Mouse (Mus musculus) embryo, embryonic 9.5 days (tissue): ENCODE measurements around the gene Rfx2.
A peak's percentile ranks its signal among the peaks of the same experiment; 100 is the strongest.

Source experiments
- DNase-seq: peaks from one replicate; pipeline ENCODE4 v3.0.0-alpha.2; 2017; ENCODE audit errors: extremely low spot score

Gene Rfx2

DNA sequence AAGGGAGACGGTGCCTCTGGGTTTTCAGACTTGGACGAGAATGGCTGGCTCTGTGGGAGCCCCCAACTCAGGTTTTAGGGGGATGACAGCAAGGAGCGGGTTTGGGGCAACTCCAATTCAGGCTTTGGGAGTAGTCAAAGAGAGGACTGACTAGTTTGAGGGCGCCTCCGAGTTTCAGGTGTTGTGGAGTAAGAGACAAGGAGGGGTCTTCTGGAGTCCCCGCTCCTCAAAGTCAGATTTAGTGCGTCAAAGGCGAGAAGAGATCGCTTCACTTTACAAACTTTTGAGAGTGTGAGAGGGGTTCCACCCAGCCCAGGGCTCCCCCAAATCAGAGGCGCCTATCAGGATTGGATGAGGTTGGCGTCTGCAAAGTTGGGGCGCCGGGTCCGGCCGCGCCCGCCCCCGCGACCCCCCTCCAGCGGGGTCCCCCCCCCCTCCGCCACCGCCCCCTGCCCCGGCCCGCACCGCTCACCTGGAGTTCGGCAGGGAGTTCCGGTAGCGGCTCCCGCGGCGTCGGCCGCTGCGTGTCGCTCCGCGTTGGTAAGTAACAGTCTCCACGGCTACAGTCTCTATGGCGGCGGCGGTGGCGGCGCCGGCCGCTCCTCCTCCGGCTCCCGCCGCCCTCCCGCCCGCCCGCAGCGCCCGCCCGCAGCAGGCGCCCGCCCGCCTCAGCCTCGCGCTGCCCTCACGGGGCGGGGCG, at the start of gene Rfx2:
Gene Rfx2, minus strand, starts transcription at position 603 of the 700 bp plus-strand sequence.
- no peak for DNase-seq

DNA sequence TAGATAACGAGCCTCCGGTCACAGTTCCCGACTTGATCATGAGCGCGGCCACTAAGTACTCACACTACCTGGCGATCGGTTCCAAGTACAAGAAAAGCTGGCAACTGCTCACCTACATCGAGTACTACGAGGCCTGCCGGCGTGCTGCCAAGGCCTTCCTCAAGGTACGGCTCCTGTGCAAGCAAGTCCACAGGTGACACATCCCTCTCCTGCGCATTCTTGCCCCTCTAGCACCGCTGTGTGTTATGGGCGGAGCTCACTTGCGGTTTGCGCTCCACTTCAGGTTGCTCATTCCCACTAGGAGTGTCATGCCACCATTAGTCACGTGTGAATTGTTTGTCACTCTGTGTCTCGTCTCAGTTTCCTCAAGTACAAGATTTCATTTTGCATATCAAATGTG, 46.6 kb upstream of the Rfx2 start:
- no peak for DNase-seq

DNA sequence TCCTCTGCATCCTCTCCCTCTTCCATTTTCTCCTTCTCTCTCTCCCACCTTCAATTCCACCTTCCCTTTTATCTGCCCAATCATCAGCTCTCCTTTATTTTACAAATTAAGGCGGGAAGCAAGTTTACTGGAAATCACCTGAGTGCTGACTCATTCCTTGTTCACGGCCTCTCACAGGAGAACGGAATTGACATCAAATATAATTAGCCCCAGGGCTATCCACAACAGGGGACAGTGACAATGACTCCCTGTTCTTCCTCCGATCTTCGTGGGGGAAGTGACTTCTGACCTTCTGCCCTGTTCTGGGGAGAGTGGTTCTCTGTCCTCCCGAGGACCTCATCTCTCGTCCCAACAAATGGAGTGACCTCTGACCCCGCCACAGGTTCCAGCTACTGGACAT, 46.2 kb upstream of the Rfx2 start:
- DNase-seq: no peak

DNA sequence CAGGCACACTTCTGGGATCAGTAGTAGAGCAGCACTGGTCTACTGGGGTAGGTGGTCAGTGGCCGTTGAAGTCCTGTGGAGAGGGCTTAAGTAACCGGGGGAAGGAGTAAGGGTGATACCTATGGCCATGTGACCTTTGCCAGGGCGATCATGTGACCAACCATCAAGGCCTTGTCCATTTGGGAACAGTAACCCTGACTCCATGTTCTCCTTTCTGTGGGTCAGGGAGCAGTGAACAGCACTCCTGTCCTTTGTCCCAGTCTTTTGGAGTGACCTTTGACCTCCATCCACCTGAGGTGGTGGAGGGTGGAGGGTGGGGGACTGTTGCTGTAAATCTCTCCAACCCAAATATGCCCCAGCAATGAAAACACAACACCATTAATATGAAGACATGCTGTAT, 45.7 kb upstream of the Rfx2 start:
- no peak for DNase-seq

DNA sequence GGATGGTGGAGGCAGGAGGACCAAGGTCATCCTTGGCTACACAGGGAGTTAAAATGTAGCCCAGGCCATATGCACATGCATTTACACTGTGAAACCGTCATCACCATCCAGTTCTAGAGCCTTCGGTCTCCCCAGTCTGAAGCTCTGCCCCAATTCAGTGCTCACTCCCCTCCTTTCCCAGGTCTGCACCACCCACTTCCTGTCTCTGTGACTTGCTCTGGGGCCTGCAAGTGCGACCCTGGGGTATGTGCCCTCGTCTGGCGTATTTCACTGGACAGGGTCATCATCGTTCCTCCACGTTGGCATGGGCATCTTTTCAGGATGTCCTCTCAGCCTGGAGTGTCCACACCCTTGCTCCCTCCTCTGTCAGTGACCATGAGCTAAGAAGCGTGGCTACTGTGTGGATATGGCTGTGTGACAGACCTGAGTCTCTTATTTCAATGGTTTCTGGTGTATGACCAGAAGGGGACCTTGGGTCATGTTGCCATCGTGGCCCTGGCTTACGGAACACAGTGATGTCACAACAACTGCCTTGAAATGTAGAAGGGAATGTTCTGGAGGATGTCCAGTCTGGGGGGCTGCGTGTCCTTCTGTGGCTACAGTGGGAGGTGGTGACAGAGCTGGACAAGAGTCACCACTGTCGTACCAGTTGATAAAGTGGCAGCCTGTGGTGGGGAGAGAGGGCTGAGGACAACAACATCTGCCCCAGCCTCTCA, 44.3 kb upstream of the Rfx2 start, which contains the start of gene 1700061G19Rik:
Gene 1700061G19Rik, plus strand, starts transcription at position 542 of the 716 bp plus-strand sequence.
- no peak for DNase-seq

DNA sequence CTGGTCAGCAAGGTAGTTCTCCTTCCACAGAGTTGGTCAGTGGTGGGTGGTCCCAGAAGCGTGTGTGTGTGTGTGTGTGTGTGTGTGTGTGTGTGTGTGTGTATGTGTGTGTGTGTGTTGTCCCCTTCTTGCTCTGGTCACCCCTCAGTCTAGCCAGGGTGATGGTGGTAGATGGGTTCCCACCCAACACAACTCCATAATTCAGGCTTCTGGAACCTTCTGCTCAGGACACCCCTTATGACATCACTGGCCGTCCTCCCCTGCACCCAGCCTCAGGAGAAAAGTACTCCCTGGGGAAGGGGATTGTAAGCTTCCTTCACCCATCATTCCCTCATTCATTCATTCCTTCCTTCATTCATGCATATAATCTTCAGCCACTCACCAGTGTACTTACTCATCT, 43.4 kb upstream of the Rfx2 start, which contains the start of gene Acsbg2:
Gene Acsbg2, minus strand, starts transcription at position 211 of the 400 bp plus-strand sequence.
- DNase-seq: no peak

DNA sequence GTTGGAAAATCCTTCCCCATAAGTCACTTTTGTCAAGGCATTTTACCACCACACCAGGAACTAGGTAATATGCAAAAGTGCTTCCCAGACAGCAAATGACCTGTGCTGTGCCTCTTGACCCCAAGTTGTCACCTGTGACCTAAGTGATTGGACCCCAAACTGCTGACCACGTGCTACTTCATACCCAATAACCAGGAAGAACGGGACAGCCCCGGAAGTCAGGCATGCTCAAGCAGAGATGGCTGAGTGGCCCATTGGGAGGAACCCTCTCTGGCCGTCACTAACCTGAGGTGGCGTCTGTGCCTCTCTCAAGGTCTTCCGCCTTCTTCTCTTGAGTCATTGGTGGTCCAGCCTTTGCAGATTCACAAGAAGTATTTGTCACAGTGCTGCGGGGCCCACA, 41.7 kb upstream of the Rfx2 start:
- DNase-seq: no peak

DNA sequence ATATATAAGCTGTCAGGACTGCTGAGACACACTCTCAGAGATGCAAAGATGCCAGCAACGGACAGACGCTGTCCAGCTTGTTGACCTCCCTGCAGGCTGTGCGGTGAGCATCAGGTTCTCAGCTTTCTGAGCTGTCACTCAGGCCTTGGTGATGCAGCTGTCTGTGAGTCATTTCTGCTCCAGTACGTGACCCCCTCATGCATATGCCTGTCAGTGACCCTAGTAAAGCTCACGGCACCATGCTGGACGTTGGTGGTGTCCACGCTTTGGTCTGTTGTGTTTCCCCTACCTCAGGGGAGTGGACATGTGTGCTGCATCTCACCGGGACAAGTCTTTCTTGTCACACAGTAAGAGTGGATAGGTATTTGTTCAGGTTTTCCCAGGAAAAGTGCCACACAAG, 41.0 kb upstream of the Rfx2 start:
- no peak for DNase-seq

DNA sequence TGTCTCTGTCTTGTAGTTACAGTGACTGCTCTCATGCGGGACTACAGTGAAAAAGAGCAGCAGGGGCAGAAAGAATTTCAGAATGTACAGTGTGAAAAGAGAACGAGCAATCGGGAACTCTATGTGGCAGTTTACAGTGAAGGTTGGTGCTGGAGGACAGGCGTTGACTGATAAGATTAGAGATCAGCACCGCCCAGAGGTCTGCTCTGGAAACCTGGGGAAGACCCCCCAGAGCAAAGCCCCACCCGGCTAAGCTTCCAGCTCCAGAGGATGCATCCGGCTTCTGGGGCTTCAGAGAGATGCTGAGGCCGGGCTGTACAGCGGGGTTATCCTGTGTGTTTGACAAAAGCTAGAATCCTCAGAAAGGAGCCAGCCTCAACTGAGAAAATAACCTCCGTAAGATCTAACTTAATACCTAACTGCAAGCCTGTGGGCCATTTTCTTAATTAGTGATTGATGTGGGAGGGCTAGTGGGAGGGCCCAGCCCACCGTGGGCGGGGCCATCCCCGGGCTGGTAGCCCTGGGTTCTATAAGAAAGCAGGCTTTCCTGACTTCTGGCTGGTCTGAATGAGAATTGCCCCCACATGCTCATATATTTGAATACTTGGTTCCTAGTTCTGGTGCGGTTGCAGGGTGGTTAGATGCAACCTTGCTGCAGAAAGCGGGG, 39.6 kb upstream of the Rfx2 start:
- DNase-seq: no peak

DNA sequence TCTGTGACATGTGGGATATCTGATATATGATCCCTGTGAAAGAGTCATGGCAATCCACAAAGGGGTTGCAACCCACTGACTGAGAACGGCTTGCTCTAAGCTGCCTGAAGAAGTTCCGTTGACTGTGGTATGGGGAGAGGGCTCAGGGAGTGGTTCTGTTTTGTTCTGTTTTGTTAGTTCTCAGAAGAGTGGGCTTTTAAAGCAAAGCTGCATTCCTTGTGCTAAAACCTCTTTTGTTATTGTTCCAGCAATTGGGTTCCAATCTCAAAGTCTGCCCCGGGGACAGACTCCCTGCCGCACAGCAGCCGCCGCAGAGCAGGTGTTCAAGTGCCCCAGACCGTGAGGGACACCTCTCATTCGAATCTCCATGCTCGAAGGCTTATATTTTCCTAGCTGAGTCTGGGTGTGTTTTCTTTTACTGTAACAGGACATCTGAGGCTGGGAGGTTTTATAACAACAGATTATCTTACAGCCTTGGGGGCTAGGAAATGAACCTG, 38.7 kb upstream of the Rfx2 start:
- DNase-seq: no peak

DNA sequence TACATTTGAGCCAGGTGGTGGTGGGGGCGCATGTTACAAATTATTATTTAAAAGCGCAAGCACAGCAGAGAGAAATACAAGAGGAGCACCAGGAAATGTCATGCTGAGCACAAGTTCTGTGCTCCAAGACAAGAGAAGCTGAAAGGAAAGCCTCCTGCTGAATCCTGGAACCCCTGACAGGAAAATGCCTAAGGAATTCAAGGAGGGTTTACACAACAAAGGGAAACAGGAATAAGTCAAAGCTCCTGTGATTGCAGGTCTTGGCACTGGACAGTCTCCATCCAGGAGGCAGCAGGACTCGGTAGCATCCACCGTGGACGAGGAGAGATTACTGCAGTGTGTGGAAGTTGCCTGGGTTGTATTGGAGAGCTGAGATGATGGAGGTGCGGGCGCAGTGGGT, 35.3 kb upstream of the Rfx2 start:
- no peak for DNase-seq

DNA sequence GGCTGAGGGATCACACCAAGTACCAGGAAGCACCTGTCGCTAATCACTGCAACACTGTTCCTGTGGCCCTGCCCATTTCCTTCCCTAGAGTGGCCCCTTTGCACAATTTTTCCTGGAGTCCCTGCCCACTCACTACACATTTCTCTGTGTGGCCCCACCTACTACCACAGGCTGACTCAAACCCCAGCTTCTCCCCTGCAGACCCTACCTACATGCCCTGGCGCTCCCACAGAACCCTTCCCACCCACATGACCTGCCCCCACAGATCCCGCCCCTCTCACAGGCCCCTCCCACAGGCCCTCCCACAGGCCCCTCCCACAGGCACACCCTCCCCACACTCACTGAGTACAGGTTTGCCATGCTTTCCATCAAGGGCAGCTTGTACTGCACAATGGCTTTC, 30.4 kb upstream of the Rfx2 start:
- no peak for DNase-seq

DNA sequence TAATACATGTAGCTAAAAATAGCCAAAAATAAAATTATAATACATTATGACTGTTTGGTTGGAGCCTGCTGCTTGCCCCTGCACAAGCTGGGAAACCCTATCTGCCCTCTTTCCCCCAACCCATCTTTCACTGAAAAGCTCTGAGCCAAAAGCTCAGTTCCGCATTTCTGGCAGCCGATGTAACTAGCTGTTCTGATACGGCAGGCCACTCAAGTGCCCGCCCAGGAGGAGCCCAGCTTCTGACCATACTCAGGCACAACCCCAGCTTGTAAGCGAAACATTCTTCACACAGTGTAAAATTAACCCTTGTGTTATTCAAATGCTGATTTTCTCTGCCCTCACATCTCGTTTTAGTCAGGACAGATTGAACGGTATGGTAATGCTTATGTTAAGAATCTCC, 28.1 kb upstream of the Rfx2 start:
- DNase-seq: no peak

DNA sequence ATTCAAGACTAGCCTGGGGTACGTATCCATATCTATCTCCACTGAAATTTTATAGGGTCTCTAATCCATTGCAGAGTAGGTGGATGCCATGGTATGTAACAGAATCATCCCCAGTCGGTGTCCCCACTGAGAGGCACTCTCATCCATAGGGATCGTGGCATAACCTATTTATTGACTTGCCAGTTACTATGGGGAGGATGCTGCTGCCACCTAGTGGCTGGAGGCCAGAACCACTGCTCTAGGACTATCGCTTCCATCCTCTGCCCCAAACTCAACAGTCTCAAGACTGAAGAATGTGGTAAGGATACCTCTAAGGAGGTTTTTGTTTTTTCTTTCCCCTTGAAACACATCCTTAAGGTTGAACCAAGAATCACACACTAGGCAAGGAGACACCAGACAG, 27.4 kb upstream of the Rfx2 start:
- peak; percentile 66 for DNase-seq

DNA sequence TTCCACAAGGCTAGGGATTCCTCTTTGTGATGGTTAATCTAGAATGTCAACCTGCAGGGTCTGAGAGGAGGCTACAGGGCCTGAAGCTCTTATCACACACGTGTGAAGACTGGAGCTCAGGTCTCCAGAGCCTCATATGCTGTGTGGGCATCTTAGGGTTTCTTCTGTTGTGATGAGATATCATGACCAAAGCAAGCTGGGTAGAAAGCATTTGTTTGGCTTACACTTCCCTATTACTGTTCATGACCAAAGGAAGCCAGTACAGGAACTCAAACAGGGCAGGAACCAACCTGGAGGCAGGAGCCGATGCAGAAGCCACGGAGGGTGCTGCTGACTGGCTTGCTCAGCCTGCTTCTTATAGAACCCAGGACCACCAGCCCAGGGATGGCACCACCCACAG, 24.6 kb upstream of the Rfx2 start:
- no peak for DNase-seq

DNA sequence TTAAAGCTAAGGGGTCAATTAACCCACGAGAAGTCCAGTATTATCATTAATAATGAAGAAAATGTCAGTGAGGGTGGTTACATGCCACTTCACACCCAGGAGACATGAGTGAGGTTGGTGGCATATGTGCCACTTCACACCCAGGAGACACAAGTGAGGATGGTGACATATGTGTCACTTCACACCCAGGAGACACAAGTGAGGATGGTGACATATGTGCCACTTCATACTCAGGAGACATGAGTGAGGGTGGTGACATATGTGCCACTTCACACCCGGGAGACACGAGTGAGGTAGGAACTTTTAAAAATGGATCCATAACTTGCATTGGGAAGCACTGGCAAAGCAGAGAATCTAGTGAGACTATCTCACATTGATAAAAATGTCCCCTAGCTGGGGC, 20.4 kb upstream of the Rfx2 start:
- no peak for DNase-seq

DNA sequence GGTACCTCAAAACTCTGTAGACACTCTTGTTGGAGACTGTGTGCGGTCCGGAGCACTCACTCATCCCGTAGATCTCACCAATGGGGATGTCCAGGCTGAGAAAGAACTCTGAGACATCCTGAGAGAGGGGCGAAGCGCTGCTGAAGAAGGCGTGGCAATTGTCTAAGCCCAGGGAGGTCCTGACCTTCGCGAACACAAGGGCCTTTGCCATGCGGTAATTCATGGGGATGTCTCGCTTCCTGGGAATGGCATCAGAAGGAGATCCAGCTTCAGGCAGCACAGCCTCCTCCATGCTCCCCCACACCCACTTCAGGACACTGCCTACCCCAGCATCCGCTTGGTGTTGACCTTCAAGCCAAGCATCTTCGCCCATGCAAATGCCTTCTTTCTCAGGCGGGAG, 18.9 kb upstream of the Rfx2 start:
- no peak for DNase-seq

DNA sequence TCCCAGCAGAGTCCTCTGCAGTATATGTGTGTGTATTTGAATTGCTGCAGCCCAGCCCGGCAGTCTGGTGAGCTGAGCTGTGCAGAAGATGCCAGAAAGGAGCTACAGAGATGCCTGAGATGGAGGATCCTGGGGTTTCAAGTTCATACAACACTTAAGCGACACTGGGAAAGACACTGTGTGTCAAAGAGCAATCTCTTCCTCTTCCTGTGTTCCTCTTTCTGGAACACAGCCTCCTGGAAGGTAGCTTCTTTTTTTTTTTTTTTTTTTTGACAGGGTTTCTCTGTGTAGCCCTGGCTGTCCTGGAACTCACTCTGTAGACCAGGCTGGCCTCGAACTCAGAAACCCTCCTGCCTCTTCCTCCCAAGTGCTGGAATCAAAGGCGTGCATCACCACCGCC, 18.0 kb upstream of the Rfx2 start:
- no peak for DNase-seq

DNA sequence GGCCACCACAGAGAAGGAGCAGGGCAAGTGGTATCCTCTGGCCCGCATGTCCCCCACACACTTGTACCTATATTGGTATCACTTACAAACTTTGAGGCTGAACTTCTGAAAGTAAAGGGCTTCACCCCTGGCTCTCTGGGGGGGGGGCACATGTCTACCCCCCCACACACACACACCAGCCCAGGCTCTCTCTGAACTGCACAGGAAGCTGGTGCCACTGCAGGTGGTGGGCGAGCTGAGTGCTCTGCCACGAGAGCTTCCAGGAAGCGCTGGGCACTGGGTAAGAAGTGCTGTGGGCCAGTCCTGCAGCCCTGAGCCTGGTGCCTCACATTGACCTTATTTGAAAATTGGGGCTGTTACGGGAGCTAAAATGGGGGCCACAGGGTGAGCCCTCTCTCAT, 12.9 kb upstream of the Rfx2 start:
- DNase-seq: no peak

DNA sequence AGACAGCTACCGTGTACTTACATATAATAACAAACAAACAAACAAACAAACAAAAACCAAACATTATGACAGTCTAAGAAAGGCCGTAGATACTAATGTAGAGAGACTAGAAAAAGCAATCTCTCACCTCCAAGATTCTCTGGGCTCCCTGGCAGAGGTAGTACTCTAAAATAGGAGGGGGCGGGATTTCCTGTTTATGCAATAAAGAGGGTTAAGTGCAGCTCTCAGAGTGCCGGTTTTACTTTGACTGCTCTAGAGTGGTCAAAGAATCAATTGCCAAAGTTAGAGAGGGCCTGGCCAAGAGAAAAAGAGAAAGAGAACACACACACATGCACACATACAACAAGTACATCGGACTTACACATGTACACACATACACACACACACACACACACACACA, 11.4 kb upstream of the Rfx2 start:
- DNase-seq: no peak

DNA sequence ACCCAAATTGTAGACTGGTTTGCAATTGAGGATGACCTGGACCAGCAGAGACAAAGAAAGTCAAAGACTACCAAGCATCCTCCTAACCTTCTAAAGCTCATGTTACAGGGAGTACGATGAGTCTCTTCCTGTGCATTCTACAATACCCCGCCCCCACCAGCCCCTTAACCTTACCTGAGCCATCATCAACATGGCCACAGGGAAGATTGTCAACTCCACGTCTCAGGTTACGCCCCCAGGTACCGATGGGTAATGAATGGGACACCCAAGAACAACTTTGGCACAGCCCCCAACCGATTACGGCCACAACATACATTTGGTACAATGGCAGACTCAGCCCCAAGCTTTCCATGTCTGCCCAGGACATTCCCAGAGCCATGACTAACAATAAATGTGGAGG, 9.7 kb upstream of the Rfx2 start:
- DNase-seq: no peak

DNA sequence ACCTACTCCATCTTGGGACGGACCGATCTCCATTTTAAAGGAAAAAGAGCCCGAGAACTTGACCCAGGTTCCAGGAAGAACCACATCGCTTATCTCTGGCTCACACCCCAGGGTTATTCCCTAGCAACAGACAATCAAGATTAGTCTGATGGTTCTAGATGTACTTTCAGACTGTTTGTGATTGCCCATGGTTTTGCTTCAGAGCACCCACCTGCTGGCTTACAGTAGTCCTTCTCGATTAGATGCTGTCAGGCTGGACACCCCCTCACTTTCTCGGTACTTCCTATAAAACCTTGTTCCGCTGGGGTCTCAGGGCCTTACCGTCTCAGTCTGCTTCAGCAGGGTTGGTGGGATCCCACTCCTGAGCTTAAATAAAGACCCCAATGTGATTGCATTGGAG, 5.5 kb upstream of the Rfx2 start:
- DNase-seq: no peak

DNA sequence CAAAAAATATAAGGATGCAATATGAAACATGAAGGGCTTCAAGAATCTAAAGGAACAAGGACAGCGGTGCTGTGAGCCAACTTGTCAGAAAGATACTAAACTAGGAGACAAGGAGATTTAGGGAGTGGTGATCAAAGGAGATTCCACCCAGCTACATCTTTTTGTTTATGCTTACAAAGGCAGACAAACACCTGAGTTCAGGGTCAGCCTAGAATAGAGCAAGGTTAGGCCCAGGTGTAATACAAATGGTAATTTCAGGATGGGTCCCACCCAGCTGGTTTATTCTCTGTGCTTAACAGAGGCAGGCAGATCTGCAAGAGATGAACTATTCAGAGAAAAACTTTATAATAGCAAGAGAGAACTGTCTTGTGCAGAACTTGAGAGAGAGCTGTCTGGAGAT, 2.6 kb upstream of the Rfx2 start:
- no peak for DNase-seq
